Mouse (Mus musculus): Measurements from ENCODE around the gene Tmem94.

- no peak for TF ChIP-seq CTCF (IDR thresholded peaks at IDR 0.05; ENCODE audit: extremely low read depth, insufficient read depth, insufficient read length, insufficient replicate concordance)
- no peak for TF ChIP-seq POLR2A (IDR thresholded peaks at IDR 0.05; ENCODE audit: low read depth, low read length)
These were observed 12.5 kb downstream of the Tmem94 start for GRCm38 (mm10) chr11:115777487-115778335.
